Mouse (Mus musculus): ENCODE measurements around the gene Erbb4.
"Not testable (repeated sequence)": the region's sequence is repeated elsewhere in the genome, so short reads cannot be mapped to it uniquely, and the experiment has no call there.

The Erbb4 gene

GRCm38 (mm10) chr1:68860341-68860740, 247.5 kb downstream of the Erbb4 start:
- in situ Hi-C loops (cut with MboI, MseI) = no loop called here

GRCm38 (mm10) chr1:68859480-68859879, 248.4 kb downstream of the Erbb4 start:
- in situ Hi-C loops (cut with MboI, MseI) = no loop called here

- in situ Hi-C loops (cut with MboI, MseI) = no loop called here
These were observed 268.5 kb downstream of the Erbb4 start for GRCm38 (mm10) chr1:68839352-68839751.

- in situ Hi-C loops (cut with MboI, MseI) = no loop called here
These were observed 273.2 kb downstream of the Erbb4 start for GRCm38 (mm10) chr1:68834686-68835085.

- in situ Hi-C loops (cut with MboI, MseI) = no loop called here
These were observed 275.8 kb downstream of the Erbb4 start for GRCm38 (mm10) chr1:68832101-68832500.

GRCm38 (mm10) chr1:68831575-68831974, 276.3 kb downstream of the Erbb4 start:
- in situ Hi-C loops (cut with MboI, MseI) = no loop called here

DNA sequence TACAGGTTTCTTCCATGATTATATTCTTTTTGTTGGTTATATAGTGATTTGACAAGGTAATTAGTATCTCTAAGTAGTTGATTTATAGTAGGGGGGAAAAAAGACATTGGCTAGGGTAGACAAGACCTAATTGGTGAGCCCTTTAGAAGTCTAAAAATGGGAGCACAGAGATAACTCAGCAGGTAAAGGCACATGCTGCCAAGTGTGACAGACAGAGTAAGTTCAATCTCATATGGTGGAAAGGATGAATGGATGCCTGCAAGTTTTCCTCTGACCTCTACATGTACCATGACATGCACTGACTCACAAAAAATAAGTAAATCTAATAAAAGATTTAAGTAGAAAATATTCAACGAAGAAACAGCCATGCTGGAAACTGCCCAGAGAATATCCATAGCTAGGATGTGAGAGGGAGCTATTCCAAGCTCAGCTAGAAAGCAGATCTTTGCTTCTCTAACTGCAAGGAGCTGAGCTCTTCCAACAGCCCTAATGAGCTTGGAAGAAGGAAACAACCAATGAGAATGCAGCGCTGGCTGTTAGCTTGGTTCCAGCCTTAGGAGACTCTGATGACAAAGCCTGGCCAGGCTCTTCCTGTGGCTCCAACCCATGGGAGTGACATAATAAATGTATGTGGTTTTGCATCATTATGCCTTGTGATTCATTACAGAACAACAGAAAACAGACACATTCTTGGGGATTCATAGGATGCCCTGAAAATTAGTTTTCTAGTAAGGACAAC, 277.2 kb downstream of the Erbb4 start:
- in situ Hi-C loops (cut with MboI, MseI) = no loop called here

GRCm38 (mm10) chr1:68823116-68823644, 284.7 kb downstream of the Erbb4 start:
- in situ Hi-C loops (cut with MboI, MseI) = no loop called here

DNA sequence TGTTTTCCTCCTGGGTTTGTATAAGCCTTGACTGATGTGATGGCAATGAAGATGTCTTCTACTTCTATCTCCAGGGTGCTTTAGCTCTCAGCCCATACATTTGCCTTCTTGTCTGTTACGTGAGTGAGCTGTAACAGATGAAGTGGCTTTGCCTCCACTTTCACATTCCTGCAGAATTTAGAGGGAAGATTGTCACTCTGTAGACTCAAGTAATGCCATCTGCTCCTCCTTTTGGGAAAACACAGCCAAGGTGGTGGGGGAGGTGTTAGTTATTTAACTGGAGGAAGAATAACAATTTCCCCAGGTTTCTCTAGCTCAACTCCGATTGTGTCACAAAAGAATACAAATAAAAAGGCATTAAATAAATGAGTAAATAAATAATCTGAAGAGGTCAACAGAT, 301.1 kb downstream of the Erbb4 start:
- in situ Hi-C loops (cut with MboI, MseI) = no loop called here

DNA sequence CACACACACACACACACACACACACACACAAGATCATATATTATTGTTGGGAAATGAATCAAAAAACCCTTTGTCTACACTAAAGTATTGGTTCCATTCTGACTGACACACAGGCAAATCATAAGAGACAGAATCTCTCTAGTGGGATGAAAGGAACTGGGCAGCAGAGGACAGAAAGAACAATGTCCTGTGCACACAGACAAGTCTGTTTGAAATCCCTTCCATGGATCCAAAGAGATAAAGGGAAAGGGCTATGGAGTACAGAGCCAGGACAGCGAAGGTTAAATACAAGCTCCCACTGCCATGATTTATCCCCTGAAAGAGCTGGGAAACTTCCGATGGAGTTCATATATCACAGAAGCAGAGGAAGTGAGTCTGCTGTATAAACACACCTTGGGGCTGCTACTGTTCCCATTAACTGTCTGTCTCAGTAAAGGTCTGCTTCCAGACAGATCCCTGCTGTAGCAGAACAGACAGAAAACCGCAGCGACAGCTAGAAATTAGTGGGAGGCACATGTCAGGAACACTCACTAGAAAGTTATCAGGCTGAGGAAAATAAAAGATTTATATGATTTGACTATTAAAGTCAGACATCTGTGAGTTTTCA, 320.3 kb downstream of the Erbb4 start:
- in situ Hi-C loops (cut with MboI, MseI) = no loop called here

GRCm38 (mm10) chr1:68780653-68781052, 327.2 kb downstream of the Erbb4 start:
- in situ Hi-C loops (cut with MboI, MseI) = no loop called here

GRCm38 (mm10) chr1:68780032-68780431, 327.8 kb downstream of the Erbb4 start:
- in situ Hi-C loops (cut with MboI, MseI) = no loop called here

DNA sequence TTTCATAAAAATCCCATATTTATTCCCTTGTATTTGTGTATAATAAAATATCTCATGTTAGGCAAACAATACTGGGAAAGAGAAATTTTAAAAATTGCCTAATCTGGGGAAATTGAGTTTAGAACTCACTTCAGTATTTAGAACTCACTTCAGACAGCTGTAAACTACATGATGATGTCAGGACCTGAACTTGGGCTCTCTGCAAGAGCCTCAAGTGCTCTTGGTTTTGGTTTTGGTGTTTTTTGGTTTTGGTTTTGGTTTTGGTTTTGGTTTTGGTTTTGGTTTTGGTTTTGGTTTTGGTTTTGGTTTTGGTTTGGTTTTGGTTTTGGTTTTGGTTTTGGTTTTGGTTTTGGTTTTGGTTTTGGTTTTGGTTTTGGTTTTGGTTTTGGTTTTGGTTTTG, 341.8 kb downstream of the Erbb4 start:
- in situ Hi-C loops (cut with MboI, MseI) = not testable (repeated sequence)

GRCm38 (mm10) chr1:68762456-68762855, 345.4 kb downstream of the Erbb4 start:
- in situ Hi-C loops (cut with MboI, MseI) = no loop called here

- in situ Hi-C loops (cut with MboI, MseI) = no loop called here
These were observed 358.9 kb downstream of the Erbb4 start for GRCm38 (mm10) chr1:68748976-68749375.

DNA sequence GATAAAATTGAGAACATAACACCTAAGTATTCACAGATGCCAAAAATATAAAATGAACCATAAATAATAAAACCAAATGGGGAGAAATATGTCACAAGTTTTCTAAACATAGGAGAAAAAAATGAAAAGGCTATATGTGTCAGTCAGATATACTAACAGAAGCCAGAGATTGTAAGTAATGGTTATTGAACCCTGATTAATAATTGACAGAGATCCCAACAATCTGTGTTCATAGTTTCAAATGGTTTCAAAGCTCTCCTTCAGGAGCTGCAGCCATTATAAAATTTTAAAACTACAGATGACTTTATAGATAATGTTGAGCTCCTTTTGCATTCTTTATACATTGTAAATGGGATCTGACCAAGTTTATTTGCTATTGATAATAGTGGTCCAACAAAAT, 426.4 kb downstream of the Erbb4 start:
- in situ Hi-C loops (cut with MboI, MseI) = no loop called here

DNA sequence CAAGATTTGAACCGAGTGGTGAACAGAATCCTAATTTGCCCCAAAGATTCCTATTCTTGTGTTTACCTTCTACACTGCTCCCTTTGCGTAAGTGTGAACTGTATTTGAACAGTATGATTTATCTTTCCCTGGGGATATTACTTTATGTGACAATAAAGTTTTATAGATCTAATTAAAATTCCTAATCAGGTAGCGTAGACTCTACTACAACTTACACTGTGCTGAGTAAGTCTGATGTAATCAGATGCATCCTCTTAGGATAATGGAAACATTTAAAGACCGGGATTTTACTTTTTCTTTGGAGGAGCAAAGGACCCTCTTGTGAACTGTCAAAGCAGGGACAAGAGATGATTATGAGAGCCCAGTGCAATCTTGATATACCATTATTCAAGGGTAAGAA, 433.2 kb downstream of the Erbb4 start:
- in situ Hi-C loops (cut with MboI, MseI) = loop anchor here (10.0 kb wide), 1 partner anchor 710 kb away; no protein-coding TSS in a partner anchor

DNA sequence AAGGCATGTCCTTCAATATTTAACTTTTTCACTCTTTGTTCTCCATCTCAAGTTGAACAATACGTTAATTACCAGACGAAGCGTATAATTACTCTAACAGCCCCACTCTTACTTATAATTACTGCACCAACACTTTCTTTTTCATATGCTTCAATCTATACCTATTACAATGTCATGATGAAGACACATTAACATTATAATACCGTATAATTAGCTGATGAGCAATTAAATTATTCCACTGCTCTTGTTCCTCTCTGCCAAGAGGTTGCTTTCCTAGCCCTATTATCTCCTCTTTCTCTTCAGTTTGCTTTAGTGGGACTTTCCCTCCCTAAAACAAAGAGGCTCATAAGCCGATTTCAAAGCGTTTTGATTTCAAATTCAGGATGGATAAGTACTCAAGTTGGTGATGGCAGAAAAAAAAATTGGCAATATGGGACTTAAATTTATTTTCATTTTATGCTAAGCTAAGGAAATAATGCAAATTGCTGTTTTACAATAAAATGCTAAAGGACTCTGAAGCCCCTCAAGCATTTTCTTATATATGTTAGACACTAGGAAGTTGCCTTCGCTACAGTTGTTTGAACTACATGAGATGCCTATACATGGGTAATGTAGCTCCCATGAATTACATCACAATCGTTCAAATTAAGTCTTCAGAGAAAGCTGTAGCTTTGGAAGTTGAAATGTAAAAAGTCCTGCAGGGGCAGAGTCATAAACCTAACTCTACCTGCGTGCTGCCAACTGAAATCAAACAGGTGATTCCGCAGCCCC, 440.8 kb downstream of the Erbb4 start:
- in situ Hi-C loops (cut with MboI, MseI) = no loop called here

DNA sequence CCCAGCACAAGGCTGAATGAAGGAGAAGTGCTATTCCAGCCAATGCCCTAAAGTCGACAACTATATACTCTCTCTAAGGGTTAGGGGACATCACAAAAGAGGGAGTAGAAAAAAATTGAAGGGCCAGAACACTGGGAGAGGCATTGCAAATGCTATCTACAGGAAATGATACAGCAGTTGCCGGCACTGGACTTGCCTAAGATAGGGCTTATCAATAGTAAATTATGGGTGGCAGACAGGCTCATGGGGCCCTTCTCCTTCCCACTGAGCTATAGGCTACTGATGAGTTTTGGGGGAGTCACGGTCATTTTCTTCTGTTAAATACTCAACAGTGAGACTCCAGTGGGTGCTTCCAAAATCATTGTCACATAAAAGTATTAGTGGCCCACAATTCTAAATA, 517.4 kb downstream of the Erbb4 start:
- in situ Hi-C loops (cut with MboI, MseI) = no loop called here

GRCm38 (mm10) chr1:68573851-68574540, 533.9 kb downstream of the Erbb4 start:
- in situ Hi-C loops (cut with MboI, MseI) = no loop called here

DNA sequence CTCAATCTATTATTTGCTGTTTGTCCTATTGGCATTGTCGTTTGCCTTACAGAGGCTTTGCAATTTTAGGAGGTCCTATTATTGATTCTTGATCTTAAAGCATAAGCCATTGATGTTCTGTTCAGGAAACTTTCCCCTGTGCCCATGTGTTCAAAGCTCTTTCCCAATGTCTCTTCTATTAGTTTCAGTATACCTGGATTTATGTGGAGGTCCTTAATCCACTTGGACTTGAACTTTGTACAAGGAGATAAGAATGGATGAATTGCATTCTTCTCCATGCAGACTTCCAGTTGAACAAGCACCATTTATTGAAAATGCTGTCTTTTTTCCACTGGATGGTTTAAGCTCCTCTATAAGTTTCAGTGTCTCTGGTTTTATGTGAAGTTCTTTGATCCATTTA, 536.9 kb downstream of the Erbb4 start:
- in situ Hi-C loops (cut with MboI, MseI) = no loop called here

GRCm38 (mm10) chr1:68542942-68543341, 564.9 kb downstream of the Erbb4 start:
- in situ Hi-C loops (cut with MboI, MseI) = no loop called here
